Comparison of ENCODE assay signal across 8 mouse cellular contexts in genomic region chr7:138397485-138398181, GRCm38 (mm10). TPM values are rescaled to one million over a fixed set of nuclear protein-coding genes. Genes with fewer than 3 reads are reported as not detected.
DNase-seq lines count a peak whose midpoint lies in the region; ATAC-seq and TF ChIP-seq lines count a peak whose summit lies in the region.

Gene Tcerg1l (minus strand): TSS chr7:138397730.

- H3K4me2 ChIP-seq in heart, embryonic 13.5 days, result peak within 1 kb of the TSS; percentile 86
- H3K4me2 ChIP-seq in intestine, embryonic 14.5 days (ENCODE audit: low read length), result peak within 1 kb of the TSS; percentile 91

- H3K9ac ChIP-seq in heart, embryonic 13.5 days, result peak within 1 kb of the TSS; percentile 33; the same call in 1 of the 2 replicates
- peak within 1 kb of the TSS; percentile 68 for H3K9ac ChIP-seq in ES-E14 (ENCODE audit: insufficient read depth, low read depth, low read length, poor library complexity, severe bottlenecking)
- H3K9ac ChIP-seq in intestine, embryonic 14.5 days (ENCODE audit: low read length), result no peak within 1 kb of the TSS

- no peaks in the 10 kb centered on the region for H3K9me3 ChIP-seq in heart, embryonic 13.5 days
- no peaks in the 10 kb centered on the region for H3K9me3 ChIP-seq in ES-E14 (ENCODE audit: control insufficient read depth, insufficient read depth, low read depth, low read length)
- H3K9me3 ChIP-seq in intestine, embryonic 14.5 days (ENCODE audit: control insufficient read depth, low read length), result no peaks in the 10 kb centered on the region

- in situ Hi-C loops in ES-E14 (cut with MboI; ENCODE audit: low sequenced_read_pairs in 2 of 2, unreplicated experiment in 2 of 2), result no loop called here

- no peaks in the 10 kb centered on the region for H3K36me3 ChIP-seq in heart, embryonic 13.5 days
- no peaks in the 10 kb centered on the region for H3K36me3 ChIP-seq in ES-E14 (ENCODE audit: control insufficient read depth, insufficient read depth, low read length, poor library complexity, severe bottlenecking)
- no peaks in the 10 kb centered on the region for H3K36me3 ChIP-seq in intestine, embryonic 14.5 days (ENCODE audit: control insufficient read depth, insufficient read depth, low read length)

- WGBS in heart, embryonic 13.5 days, result under 1% methylated on average over 37 of the region's 76 CpGs
- under 1% methylated on average over 34 of the region's 76 CpGs for WGBS in intestine, embryonic 14.5 days

- DNase-seq in heart, adult 9 months (ENCODE audit: low spot score in 2 of 2), result no peak
- no peak for DNase-seq in ES-E14 (ENCODE audit: low read depth, low spot score)
- peak; percentile 74 for DNase-seq in embryo, embryonic 11 days
- DNase-seq in intestine, embryonic 14.5 days (ENCODE audit: low spot score), result peak; percentile 63
- peak; percentile 54 for DNase-seq in mesoderm, embryonic 11.5 days (ENCODE audit: low read depth, low spot score)
- no peak for DNase-seq in ovary, postnatal 36 days (ENCODE audit: low spot score)
- DNase-seq in thymus, postnatal 10 days (ENCODE audit: low spot score in 2 of 2), result no peak

- H3K4me1 ChIP-seq in heart, embryonic 13.5 days, result peaks cover 15% of the 10 kb centered on the region
- no peaks in the 10 kb centered on the region for H3K4me1 ChIP-seq in ES-E14 (ENCODE audit: control insufficient read depth in 2 of 2, insufficient read depth in 2 of 2, low read length in 2 of 2, poor library complexity in 1 of 2)
- H3K4me1 ChIP-seq in intestine, embryonic 14.5 days (replicated peaks; ENCODE audit: control insufficient read depth, insufficient read depth, low read length), result peaks cover 8% of the 10 kb centered on the region

- no peak within 1 kb of the TSS for H3K27ac ChIP-seq in heart, embryonic 13.5 days (replicated peaks)
- H3K27ac ChIP-seq in ES-E14 (ENCODE audit: insufficient read depth, low read depth, low read length, poor library complexity, severe bottlenecking), result no peak within 1 kb of the TSS
- H3K27ac ChIP-seq in intestine, embryonic 14.5 days (ENCODE audit: low read depth), result no peak within 1 kb of the TSS

- no peak for ATAC-seq in heart, embryonic 13.5 days (ENCODE audit: extremely low read depth, insufficient number of reproducible peaks, low FRiP score, low TSS enrichment)
- ATAC-seq in intestine, embryonic 14.5 days (replicated peaks; ENCODE audit: low FRiP score, low TSS enrichment, low read depth), result peak; percentile 55; the same call in 1 of the 2 replicates

- peak within 1 kb of the TSS; percentile 56 for H3K4me3 ChIP-seq in heart, embryonic 13.5 days
- peak within 1 kb of the TSS; percentile 80 to 87 for H3K4me3 ChIP-seq in ES-E14 (ENCODE audit: insufficient read depth in 1 of 2, low read depth in 1 of 2, low read length in 2 of 2, poor library complexity in 1 of 2, severe bottlenecking in 1 of 2)
- H3K4me3 ChIP-seq in intestine, embryonic 14.5 days (ENCODE audit: low read depth, low read length), result peak within 1 kb of the TSS; percentile 42

- H3K27me3 ChIP-seq in heart, embryonic 13.5 days (replicated peaks), result peaks cover 66% of the 10 kb centered on the region
- peaks cover 42% of the 10 kb centered on the region for H3K27me3 ChIP-seq in intestine, embryonic 14.5 days (replicated peaks; ENCODE audit: control insufficient read depth, insufficient read depth, low read length)

TF ChIP-seq in ES-E14, 5 proteins besides CTCF, POLR2A, EP300 and RAD21:
- no peak for TF ChIP-seq ZNF384 (IDR thresholded peaks at IDR 0.05; ENCODE audit: low read depth, low read length)
- no peak for TF ChIP-seq MAFK (IDR thresholded peaks at IDR 0.05; ENCODE audit: insufficient read depth, low read depth, low read length)
- no peak for TF ChIP-seq CHD2 (IDR thresholded peaks at IDR 0.05; ENCODE audit: low read depth, low read length)
- no peak for TF ChIP-seq ZC3H11A (IDR thresholded peaks at IDR 0.05; ENCODE audit: borderline replicate concordance, low read depth, low read length)
- TF ChIP-seq HCFC1 (IDR thresholded peaks at IDR 0.05; ENCODE audit: borderline replicate concordance, insufficient read depth, low read length), result no peak
TF ChIP-seq in ES-E14: peak in this region for 0.

RNA-seq across cellular contexts. Expression of gene Tcerg1l, which starts in this region (rescaled TPM):
- 0.13 and 0.23 TPM in 2 replicates for polyA plus RNA-seq in heart, embryonic 13.5 days (2015; fragmentation: Nextera tagmentation; extraction: Ambion mirVana)
- total RNA-seq in ES-E14 (2012; rRNA removed), result 0.58 and 1.1 TPM in 2 replicates
- polyA plus RNA-seq in intestine, embryonic 14.5 days (2014; fragmentation: Nextera tagmentation; extraction: Ambion mirVana), result 0.55 and 0.78 TPM in 2 replicates

Comparison
In these comparisons a context has a peak if more than half of its experiments do, and no peak if none do; other contexts are left out.
1. Peak in DNase-seq, ATAC-seq, H3K4me3 ChIP-seq and H3K4me2 ChIP-seq in intestine, embryonic 14.5 days; RNA of the gene not detected or under 1 TPM.
2. DNase-seq: peak in embryo, embryonic 11 days (single experiment) and mesoderm, embryonic 11.5 days (single experiment); none in heart, adult 9 months (0 of 2), ES-E14 (single experiment), ovary, postnatal 36 days (single experiment) and thymus, postnatal 10 days (0 of 2).
3. Peak in every context shown above with its lines, with median percentiles within 50 percentile points of each other: H3K4me3 ChIP-seq.